Mouse (Mus musculus) MEL (cell line): ENCODE results near the gene Rbms2. TPM values are rescaled to one million over a fixed set of nuclear protein-coding genes. Genes with fewer than 3 reads are reported as not detected.
"Not testable (repeated sequence)": the region's sequence is repeated elsewhere in the genome, so short reads cannot be mapped to it uniquely, and the experiment has no call there.

Experiments
- DNase-seq: peaks from one replicate; pipeline ENCODE4 v3.0.0; 2011; ENCODE audit warnings: low read depth, low spot score
- H3K27ac ChIP-seq: 2 replicates; pipeline ENCODE4 v1.5.1; 2012; ENCODE audit warnings: low read depth, mild to moderate bottlenecking, control low read depth, low read length, moderate library complexity; ENCODE audit not compliant: control insufficient read depth
- H3K27me3 ChIP-seq, 2 experiments: fragments of 150-350 bp in 1 of 2; sonication (generic) in 1 of 2; 2 replicates each; pipeline ENCODE4 v1.6.1; 2012; ENCODE audit warnings: low read length in 2 of 2, mild to moderate bottlenecking in 2 of 2, improper control_type of control experiment in 1 of 2, moderate library complexity in 1 of 2; ENCODE audit not compliant: insufficient read depth in 2 of 2, control insufficient read depth in 1 of 2
- H3K36me3 ChIP-seq, 2 experiments: 2 replicates each; pipeline ENCODE4 v1.6.1; 2012 to 2014; ENCODE audit warnings: low read length in 2 of 2, improper control_type of control experiment in 1 of 2, inconsistent platforms in 1 of 2, mild to moderate bottlenecking in 1 of 2; ENCODE audit not compliant: insufficient read depth in 2 of 2, control insufficient read depth in 1 of 2
- H3K4me1 ChIP-seq, 2 experiments: fragments of 150-350 bp in 1 of 2; sonication (generic) in 1 of 2; 2 replicates each; pipeline ENCODE4 v1.6.1; 2012; ENCODE audit warnings: low read length in 2 of 2, improper control_type of control experiment in 1 of 2, mild to moderate bottlenecking in 1 of 2; ENCODE audit not compliant: insufficient read depth in 2 of 2, control insufficient read depth in 1 of 2
- H3K4me3 ChIP-seq, 2 experiments: fragments of 150-350 bp in 1 of 2; sonication (generic) in 1 of 2; 2 replicates each; pipeline ENCODE4 v1.5.1; 2012; ENCODE audit warnings: low read depth in 2 of 2, low read length in 2 of 2, mild to moderate bottlenecking in 2 of 2, moderate library complexity in 2 of 2, control low read depth in 1 of 2, improper control_type of control experiment in 1 of 2; ENCODE audit not compliant: control insufficient read depth in 1 of 2, insufficient read depth in 1 of 2
- H3K79me2 ChIP-seq: 2 replicates; pipeline ENCODE4 v1.6.1; 2012; ENCODE audit warnings: mild to moderate bottlenecking, low read length, moderate library complexity; ENCODE audit not compliant: control insufficient read depth, poor library complexity, insufficient read depth
- H3K9ac ChIP-seq: 2 replicates; pipeline ENCODE4 v1.6.1; 2012; ENCODE audit warnings: low read depth, mild to moderate bottlenecking, control low read depth, low read length, moderate library complexity; ENCODE audit not compliant: control insufficient read depth, poor library complexity, severe bottlenecking
- H3K9me3 ChIP-seq: fragments of 150-350 bp; sonication (generic); replicated peaks from 2 replicates; pipeline ENCODE4 v1.6.1; 2012; ENCODE audit warnings: mild to moderate bottlenecking, low read length, improper control_type of control experiment, moderate library complexity; ENCODE audit not compliant: insufficient read depth
- BHLHE40 ChIP-seq: IDR thresholded peaks from 2 replicates; pipeline ENCODE4 v1.6.1; 2012; ENCODE audit warnings: low read depth, mild to moderate bottlenecking, inconsistent platforms, low read length, improper control_type of control experiment, borderline replicate concordance
- CTCF ChIP-seq, 3 experiments: IDR thresholded peaks in 2 of 3; conservative IDR thresholded peaks in 1 of 3; 2 replicates each; pipeline ENCODE4 v1.5.1; 2011 to 2012; ENCODE audit warnings: low read length in 3 of 3, low read depth in 2 of 3, mild to moderate bottlenecking in 2 of 3, improper control_type of control experiment in 1 of 3, inconsistent platforms in 1 of 3, mixed read lengths in 1 of 3, moderate library complexity in 1 of 3; ENCODE audit not compliant: control insufficient read depth in 1 of 3, insufficient read depth in 1 of 3, poor library complexity in 1 of 3, severe bottlenecking in 1 of 3
- E2F4 ChIP-seq: IDR thresholded peaks from 2 replicates; pipeline ENCODE4 v1.6.1; 2011; ENCODE audit warnings: low read depth, low read length, improper control_type of control experiment, borderline replicate concordance
- ETS1 ChIP-seq: IDR thresholded peaks from 2 replicates; pipeline ENCODE4 v1.6.1; 2012; ENCODE audit warnings: low read depth, mild to moderate bottlenecking, inconsistent platforms, low read length, improper control_type of control experiment, moderate library complexity
- HCFC1 ChIP-seq: IDR thresholded peaks from 2 replicates; pipeline ENCODE4 v1.6.1; 2012; ENCODE audit warnings: low read depth, mild to moderate bottlenecking, inconsistent platforms, low read length, improper control_type of control experiment, moderate library complexity
- JUND ChIP-seq: IDR thresholded peaks from 2 replicates; pipeline ENCODE4 v1.6.1; 2011; ENCODE audit warnings: low read depth, mild to moderate bottlenecking, improper control_type of control experiment, low read length
- KAT2A ChIP-seq: conservative IDR thresholded peaks from 2 replicates; pipeline ENCODE4 v1.6.1; 2012; ENCODE audit warnings: low read depth, low read length, improper control_type of control experiment, inconsistent platforms
- MAFK ChIP-seq: IDR thresholded peaks from 2 replicates; pipeline ENCODE4 v1.6.1; 2011; ENCODE audit warnings: low read depth, mild to moderate bottlenecking, low read length, improper control_type of control experiment, borderline replicate concordance
- MAZ ChIP-seq: IDR thresholded peaks from 2 replicates; pipeline ENCODE4 v1.6.1; 2012; ENCODE audit warnings: low read depth, mild to moderate bottlenecking, inconsistent platforms, low read length, improper control_type of control experiment
- MYB ChIP-seq: IDR thresholded peaks from 2 replicates; pipeline ENCODE4 v1.6.1; 2011; ENCODE audit warnings: mild to moderate bottlenecking, low read depth, low read length, improper control_type of control experiment
- NELFE ChIP-seq: IDR thresholded peaks from 2 replicates; pipeline ENCODE4 v1.6.1; 2011; ENCODE audit warnings: low read depth, low read length, improper control_type of control experiment
- POLR2A ChIP-seq, 2 experiments: IDR thresholded peaks; 2 replicates each; pipeline ENCODE4 v1.6.1; 2011 to 2012; ENCODE audit warnings: low read length in 2 of 2, mild to moderate bottlenecking in 2 of 2, control low read depth in 1 of 2, improper control_type of control experiment in 1 of 2, low read depth in 1 of 2, moderate library complexity in 1 of 2; ENCODE audit not compliant: control insufficient read depth in 1 of 2, insufficient read depth in 1 of 2, poor library complexity in 1 of 2
- POLR2AphosphoS5 ChIP-seq: IDR thresholded peaks from 2 replicates; pipeline ENCODE4 v1.6.1; 2012; ENCODE audit warnings: low read depth, borderline replicate concordance, mild to moderate bottlenecking, inconsistent platforms, low read length, moderate library complexity, mixed read lengths
- RCOR1 ChIP-seq: IDR thresholded peaks from 2 replicates; pipeline ENCODE4 v1.6.1; 2012; ENCODE audit warnings: low read depth, mild to moderate bottlenecking, inconsistent platforms, low read length, improper control_type of control experiment
- SIN3A ChIP-seq: IDR thresholded peaks from 2 replicates; pipeline ENCODE4 v1.6.1; 2012; ENCODE audit warnings: low read length, improper control_type of control experiment, inconsistent platforms
- TBP ChIP-seq: IDR thresholded peaks from 2 replicates; pipeline ENCODE4 v1.8.0; 2011; ENCODE audit warnings: low read depth, low read length, improper control_type of control experiment
- TCF12 ChIP-seq: IDR thresholded peaks from 2 replicates; pipeline ENCODE4 v1.6.1; 2014; ENCODE audit warnings: low read depth, mild to moderate bottlenecking, inconsistent platforms, low read length, improper control_type of control experiment, moderate library complexity
- UBTF ChIP-seq: IDR thresholded peaks from 2 replicates; pipeline ENCODE4 v1.6.1; 2012; ENCODE audit warnings: low read depth, mild to moderate bottlenecking, inconsistent platforms, low read length, improper control_type of control experiment, moderate library complexity, borderline replicate concordance; ENCODE audit not compliant: insufficient read depth
- USF1 ChIP-seq: IDR thresholded peaks from 2 replicates; pipeline ENCODE4 v1.6.1; 2014; ENCODE audit warnings: low read depth, mild to moderate bottlenecking, inconsistent platforms, low read length, improper control_type of control experiment, moderate library complexity
- ZMIZ1 ChIP-seq: IDR thresholded peaks from 2 replicates; pipeline ENCODE4 v1.6.1; 2012; ENCODE audit warnings: low read depth, mild to moderate bottlenecking, inconsistent platforms, low read length, improper control_type of control experiment, moderate library complexity
- ZNF384 ChIP-seq: IDR thresholded peaks from 2 replicates; pipeline ENCODE4 v1.6.1; 2012; ENCODE audit warnings: low read depth, mild to moderate bottlenecking, inconsistent platforms, low read length, improper control_type of control experiment
- polyA plus RNA-seq, 2 experiments: library from polyadenylated mRNA; stranded (reverse) in 1 of 2; unstranded in 1 of 2; fragments of >175 nt in 1 of 2; fragments of >200 nt in 1 of 2; gene quantifications; 2 replicates each; pipeline versions ENCODE4 v1.2.1 to v1.2.4; 2012; ENCODE audit warnings: low replicate concordance in 2 of 2, low read depth in 1 of 2; ENCODE audit not compliant: insufficient read length in 2 of 2, insufficient read depth in 1 of 2, missing spikeins in 1 of 2
- total RNA-seq: library from RNA; depleted of rRNA; stranded (reverse); fragments of 300-350 nt; gene quantifications from 2 replicates; pipeline ENCODE4 v1.2.3, GENCODE M21; 2012

The Rbms2 gene
- total and polyA plus RNA-seq, 3 experiments = 5.1 to 23.5 TPM; not detected in 1

GRCm38 (mm10) chr10:128194024-128194550, 14.0 kb upstream of the Rbms2 start, which contains the start of gene Gls2 (continued):
- no peak for TF ChIP-seq HCFC1
- TF ChIP-seq UBTF = no peak
- TF ChIP-seq, all 39 proteins: peak for 9

- TF ChIP-seq POLR2A (IDR thresholded peaks at IDR 0.05; ENCODE audit: control insufficient read depth in 1 of 2, insufficient read depth in 1 of 2, low read depth in 1 of 2, low read length in 2 of 2, poor library complexity in 1 of 2) (no peak), ETS1 (no peak), KAT2A (no peak), NELFE (no peak), TCF12 (no peak), BHLHE40 (no peak), MAZ (no peak), E2F4 (no peak), MYB (no peak), HCFC1 (no peak), SIN3A (no peak), JUND (no peak), UBTF (no peak), ZMIZ1 (no peak), USF1 (no peak), POLR2AphosphoS5 (no peak)
- Histone ChIP-seq H3K79me2 (no peaks in the 10 kb centered on the region; the same call in 1 of the 2 replicates), H3K4me3 (no peak overlapping the region), H3K4me1 (peaks cover 3 to 22% of the 10 kb centered on the region in 2 experiments; a peak in 3 of 4 replicates), H3K27me3 (no peaks in the 10 kb centered on the region), H3K9me3 (no peaks in the 10 kb centered on the region), H3K9ac (no peak overlapping the region), H3K36me3 (peaks cover 0 to 13% of the 10 kb centered on the region in 2 experiments; a peak in 2 of 4 replicates), H3K27ac (no peak overlapping the region)
- DNase-seq = peak; percentile 31
Observed at GRCm38 (mm10) chr10:128193113-128193512, 13.0 kb upstream of the Rbms2 start.

GRCm38 (mm10) chr10:128192030-128192766, 12.1 kb upstream of the Rbms2 start:
- H3K9ac ChIP-seq, H3K4me3 ChIP-seq, H3K27ac ChIP-seq, H3K9me3 ChIP-seq, H3K27me3 ChIP-seq, H3K79me2 ChIP-seq: not testable (repeated sequence)
- peak; percentile 49 for DNase-seq
- H3K36me3 ChIP-seq = peaks cover 0 to 15% of the 10 kb centered on the region in 2 experiments; a peak in 2 of 4 replicates
- H3K4me1 ChIP-seq = peaks cover 3 to 24% of the 10 kb centered on the region in 2 experiments; a peak in 3 of 4 replicates
- TF ChIP-seq RCOR1 (peak; percentile 37; the same call in 1 of the 2 replicates), ZNF384 (peak; percentile 70), CTCF (IDR thresholded peaks at IDR 0.05 in 2 of 3, conservative IDR thresholded peaks at IDR 0.05 in 1 of 3; ENCODE audit: control insufficient read depth in 1 of 3, insufficient read depth in 1 of 3, low read depth in 2 of 3, low read length in 3 of 3, poor library complexity in 1 of 3, severe bottlenecking in 1 of 3) (peak in 1 of 3 experiments; percentile 3; a peak in 1 of 6 replicates), TBP (peak; percentile 97), MAFK (0 out of 2 replicates have a peak, but pooled peaks have one; percentile 50)
- TF ChIP-seq, all 39 proteins: peak for 5; not testable (repeated sequence) for 34
